Comparison of ENCODE assay signal across 21 mouse cellular contexts in genomic region chr19:47678675-47679074, GRCm38 (mm10). TPM values are rescaled to one million over a fixed set of nuclear protein-coding genes. Genes with fewer than 3 reads are reported as not detected.
DNase-seq lines count a peak whose midpoint lies in the region; ATAC-seq and TF ChIP-seq lines count a peak whose summit lies in the region.
"Had no signal": no experiment of that assay in that cellular context is flagged by ENCODE, and none has a peak within 500 bp of the region (broad histone marks: within the 10 kb centered on the region; RNA-seq: fewer than 3 reads in every experiment).

No protein-coding gene starts in this region.

- no peak for TF ChIP-seq CTCF in layer of hippocampus, adult 2 months (conservative IDR thresholded peaks at IDR 0.05)
- TF ChIP-seq CTCF in lung, adult 2 months (IDR thresholded peaks at IDR 0.05; ENCODE audit: insufficient read depth, low read length), result no peak

- H3K27ac ChIP-seq in layer of hippocampus, adult 2 months, result no peak overlapping the region
- H3K27ac ChIP-seq: embryonic facial prominence, embryonic 12.5 days; forebrain, embryonic 15.5 days; heart, embryonic 15.5 days; limb, embryonic 13.5 days; liver, embryonic 13.5 days; macrophage had no signal

- DNase-seq in layer of hippocampus, adult 18-20 months (ENCODE audit: low spot score in 2 of 2), result peak; percentile 31 to 66
- DNase-seq in layer of hippocampus, postnatal 25 days (ENCODE audit: extremely low spot score in 1 of 2, low spot score in 1 of 2), result no peak
- peak; percentile 30 to 41 for DNase-seq in layer of hippocampus, adult 2 months (ENCODE audit: low spot score in 2 of 2)
- DNase-seq in left cerebral cortex, adult 9 months (ENCODE audit: low spot score in 2 of 2), result peak; percentile 40 to 71
- peak; percentile 62 for DNase-seq in right cerebral cortex, postnatal 25 days
- DNase-seq in lung, adult 2 months, result no peak
- DNase-seq in retina, embryonic 14.5 days (ENCODE audit: low spot score), result no peak
- DNase-seq: adrenal gland, adult 2 months; gastrocnemius, postnatal 25 days; kidney, adult 11 months; liver, embryonic 13.5 days; thymus, postnatal 36 days had no signal

- no peaks in the 10 kb centered on the region for H3K4me1 ChIP-seq in lung, adult 2 months (ENCODE audit: control insufficient read depth, insufficient read depth, low read length)
- H3K4me1 ChIP-seq: embryonic facial prominence, embryonic 12.5 days; forebrain, embryonic 15.5 days; liver, embryonic 13.5 days had no signal

- WGBS in lung, adult 2 months, result 85% methylated on average over 12 of the region's 12 CpGs

- ATAC-seq in erythroid progenitor cell, adult 5-6 weeks (replicated peaks; ENCODE audit: low FRiP score, poor library complexity, severe bottlenecking), result no peak
- ATAC-seq: forebrain, embryonic 15.5 days had no signal

- no peak overlapping the region for H3K4me3 ChIP-seq in layer of hippocampus, adult 2 months
- H3K4me3 ChIP-seq in lung, adult 2 months (replicated peaks; ENCODE audit: extremely low read depth, low read depth, low read length), result no peak overlapping the region
- H3K4me3 ChIP-seq: embryonic facial prominence, embryonic 12.5 days; erythroblast, embryonic 14.5 days; forebrain, embryonic 15.5 days; heart, embryonic 15.5 days; limb, embryonic 13.5 days; liver, embryonic 13.5 days had no signal

- no peak for TF ChIP-seq POLR2A in lung, adult 2 months (IDR thresholded peaks at IDR 0.05; ENCODE audit: borderline replicate concordance, extremely low read depth, low read depth, low read length)

RNA-seq across cellular contexts. Expression of gene Col17a1, which starts 13.2 kb away (rescaled TPM):
- total RNA-seq in layer of hippocampus, adult 18-20 months (2021), result under 1 TPM in 1 of 2 experiments, not detected in 1; 0.05 TPM
- total RNA-seq in layer of hippocampus, postnatal 25 days (2021), result under 1 TPM in 1 of 2 experiments, not detected in 1; 0.15 TPM
- not detected for total RNA-seq in layer of hippocampus, adult 2 months (2021)
- polyA plus RNA-seq in lung, adult 2 months (2012; rRNA removed), result 8.7 and 20.2 TPM in 2 replicates
- not detected in 2 replicates for total RNA-seq in erythroid progenitor cell, adult 5-6 weeks (2015; ENCODE audit: low replicate concordance)
- total RNA-seq in erythroid progenitor cell, adult 5-6 weeks (2017; ENCODE audit: low replicate concordance), result not detected in 2 replicates
- total RNA-seq: adrenal gland, adult 2 months; heart, adult 8-10 months; hematopoietic stem cell, adult 5-6 weeks had no signal
- polyA plus RNA-seq: erythroblast, embryonic 14.5 days; macrophage had no signal

RNA-seq across cellular contexts. Expression of gene Sfr1, which starts 52.8 kb away (rescaled TPM):
- 100 to 1,000 TPM; 106 to 110 TPM for total RNA-seq in layer of hippocampus, adult 18-20 months (2021)
- 100 to 1,000 TPM in 1 of 2 experiments, 10 to 100 TPM in 1; 98.3 to 103 TPM for total RNA-seq in layer of hippocampus, postnatal 25 days (2021)
- total RNA-seq in layer of hippocampus, adult 2 months (2021), result 100 to 1,000 TPM in 1 of 2 experiments, 10 to 100 TPM in 1; 95.4 to 103 TPM
- 47.8 and 56.4 TPM in 2 replicates for polyA plus RNA-seq in lung, adult 2 months (2012; rRNA removed)
- total RNA-seq in erythroid progenitor cell, adult 5-6 weeks (2015; ENCODE audit: low replicate concordance), result 44.3 and 44.9 TPM in 2 replicates
- 31.9 and 63.3 TPM in 2 replicates for total RNA-seq in erythroid progenitor cell, adult 5-6 weeks (2017; ENCODE audit: low replicate concordance)

Comparison
In these comparisons a context has a peak if more than half of its experiments do, and no peak if none do; other contexts are left out.
1. DNase-seq: peak in layer of hippocampus, adult 18-20 months (2 of 2), layer of hippocampus, adult 2 months (2 of 2), left cerebral cortex, adult 9 months (2 of 2) and right cerebral cortex, postnatal 25 days (single experiment); none in layer of hippocampus, postnatal 25 days (0 of 2), lung, adult 2 months (single experiment) and retina, embryonic 14.5 days (single experiment).